Mouse (Mus musculus): ENCODE data around the gene Atg3. TPM values are rescaled to one million over a fixed set of nuclear protein-coding genes. Genes with fewer than 3 reads are reported as not detected.

Atg3 gene
- polyA plus RNA-seq (2015; fragmentation: Nextera tagmentation; extraction: Ambion mirVana) = 42.9 and 43.2 TPM in 2 replicates

DNA sequence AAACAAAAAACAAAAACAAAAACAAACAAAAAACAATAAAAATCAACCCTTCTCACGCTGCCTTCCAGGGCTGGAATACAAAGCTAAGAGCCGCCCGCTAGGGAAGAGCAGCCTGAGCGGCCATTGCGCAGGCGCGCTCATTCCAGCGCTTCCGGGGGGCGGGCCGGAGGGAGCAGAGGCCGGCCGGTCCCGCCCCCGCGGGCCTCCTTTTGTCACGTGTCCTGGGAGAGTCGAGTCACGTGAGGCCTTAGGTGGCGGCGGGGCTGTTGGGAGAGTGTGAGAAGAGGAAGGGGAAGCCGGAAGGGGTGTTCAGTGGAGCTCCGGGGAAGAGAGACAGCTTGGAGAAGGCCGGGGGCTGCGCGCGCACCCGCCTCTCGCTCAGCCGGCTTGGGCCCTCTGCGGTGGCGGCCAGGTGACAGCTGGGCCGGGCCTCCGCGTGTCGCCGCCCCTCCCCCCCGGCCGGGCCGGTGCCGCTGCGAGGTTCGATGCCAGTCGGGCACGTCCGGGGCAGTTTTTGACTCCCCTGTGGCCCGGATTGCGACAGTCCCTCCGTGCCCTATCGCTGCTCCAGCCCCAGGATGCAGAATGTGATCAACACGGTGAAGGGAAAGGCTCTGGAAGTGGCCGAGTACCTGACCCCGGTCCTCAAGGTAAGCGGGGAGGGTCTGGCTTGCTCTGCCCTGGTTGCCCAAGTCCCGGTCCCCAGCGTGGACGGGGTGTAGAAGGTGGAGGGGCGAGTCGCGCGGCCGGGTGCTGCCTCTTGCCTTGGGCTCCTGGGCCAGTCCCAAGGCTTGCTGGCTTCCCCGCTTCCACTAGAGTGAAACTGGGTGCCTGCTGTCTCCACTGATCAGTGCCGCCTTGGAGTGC lies at the start of gene Atg3, which contains the start of gene Slc35a5:
Gene Atg3, plus strand, starts transcription at position 264 of the 867 bp plus-strand sequence.
Gene Slc35a5, minus strand, starts transcription at position 185 of the 867 bp plus-strand sequence.
- H3K4me2 ChIP-seq = peak within 1 kb of the TSS; percentile 78
- H3K9me3 ChIP-seq (replicated peaks) = no peaks in the 10 kb centered on the region
- peak within 1 kb of the TSS; percentile 93 for H3K27ac ChIP-seq
- peak within 1 kb of the TSS; percentile 77 for H3K4me3 ChIP-seq
- peak within 1 kb of the TSS; percentile 91 for H3K9ac ChIP-seq
- no peaks in the 10 kb centered on the region for H3K27me3 ChIP-seq
- peaks cover 35% of the 10 kb centered on the region for H3K4me1 ChIP-seq
- peaks cover 17% of the 10 kb centered on the region for H3K36me3 ChIP-seq (ENCODE audit: poor library complexity, severe bottlenecking)
- 0% methylated on average over 57 of the region's 64 CpGs for WGBS
- peak; percentile 99 for ATAC-seq

- no peak for ATAC-seq
- Histone ChIP-seq H3K36me3 (ENCODE audit: poor library complexity, severe bottlenecking) (no peaks in the 10 kb centered on the region), H3K4me3 (no peak overlapping the region), H3K4me2 (no peak overlapping the region), H3K27ac (no peak overlapping the region), H3K9me3 (replicated peaks) (no peaks in the 10 kb centered on the region), H3K27me3 (no peaks in the 10 kb centered on the region), H3K9ac (no peak overlapping the region), H3K4me1 (no peaks in the 10 kb centered on the region)
- 82% methylated on average over 4 of the region's 4 CpGs for WGBS
Measured at GRCm38 (mm10) chr16:45110498-45110897, 48.1 kb upstream of the Atg3 start.

GRCm38 (mm10) chr16:45117200-45117599 lies 41.4 kb upstream of the Atg3 start:
- H3K9ac ChIP-seq = no peak overlapping the region
- ATAC-seq = no peak
- no peaks in the 10 kb centered on the region for H3K36me3 ChIP-seq (ENCODE audit: poor library complexity, severe bottlenecking)
- H3K9me3 ChIP-seq (replicated peaks) = no peaks in the 10 kb centered on the region
- H3K4me3 ChIP-seq = no peak overlapping the region
- no peaks in the 10 kb centered on the region for H3K27me3 ChIP-seq
- 92% methylated on average over 3 of the region's 3 CpGs for WGBS
- H3K4me1 ChIP-seq = peaks cover 6% of the 10 kb centered on the region; the same call in 1 of the 2 replicates
- H3K27ac ChIP-seq = no peak overlapping the region
- H3K4me2 ChIP-seq = no peak overlapping the region

- peaks cover 6% of the 10 kb centered on the region; the same call in 1 of the 2 replicates for H3K4me1 ChIP-seq
- no peak for ATAC-seq
- 88% methylated on average over 3 of the region's 3 CpGs for WGBS
- no peaks in the 10 kb centered on the region for H3K27me3 ChIP-seq
- no peak overlapping the region for H3K27ac ChIP-seq
- H3K4me2 ChIP-seq = no peak overlapping the region
- no peaks in the 10 kb centered on the region for H3K9me3 ChIP-seq (replicated peaks)
- H3K36me3 ChIP-seq (ENCODE audit: poor library complexity, severe bottlenecking) = no peaks in the 10 kb centered on the region
- no peak overlapping the region for H3K4me3 ChIP-seq
- H3K9ac ChIP-seq = no peak overlapping the region
Measured at GRCm38 (mm10) chr16:45118760-45119159, 39.8 kb upstream of the Atg3 start.

- Histone ChIP-seq H3K27me3 (no peaks in the 10 kb centered on the region), H3K4me2 (no peak overlapping the region), H3K36me3 (ENCODE audit: poor library complexity, severe bottlenecking) (no peaks in the 10 kb centered on the region), H3K9ac (no peak overlapping the region), H3K27ac (no peak overlapping the region; the same call in 1 of the 2 replicates), H3K9me3 (replicated peaks) (no peaks in the 10 kb centered on the region), H3K4me1 (peaks cover 6% of the 10 kb centered on the region; the same call in 1 of the 2 replicates), H3K4me3 (no peak overlapping the region)
- WGBS = 69% methylated on average over 5 of the region's 5 CpGs
- ATAC-seq = no peak
Measured at GRCm38 (mm10) chr16:45120844-45121425, 37.6 kb upstream of the Atg3 start.

GRCm38 (mm10) chr16:45122571-45122970 lies 36.0 kb upstream of the Atg3 start:
- Histone ChIP-seq H3K9ac (no peak overlapping the region), H3K9me3 (replicated peaks) (no peaks in the 10 kb centered on the region), H3K4me1 (peaks cover 6% of the 10 kb centered on the region; the same call in 1 of the 2 replicates), H3K27ac (no peak overlapping the region), H3K27me3 (no peaks in the 10 kb centered on the region), H3K4me2 (no peak overlapping the region), H3K4me3 (no peak overlapping the region), H3K36me3 (ENCODE audit: poor library complexity, severe bottlenecking) (no peaks in the 10 kb centered on the region)
- WGBS = 71% methylated on average over 5 of the region's 5 CpGs
- no peak for ATAC-seq

DNA sequence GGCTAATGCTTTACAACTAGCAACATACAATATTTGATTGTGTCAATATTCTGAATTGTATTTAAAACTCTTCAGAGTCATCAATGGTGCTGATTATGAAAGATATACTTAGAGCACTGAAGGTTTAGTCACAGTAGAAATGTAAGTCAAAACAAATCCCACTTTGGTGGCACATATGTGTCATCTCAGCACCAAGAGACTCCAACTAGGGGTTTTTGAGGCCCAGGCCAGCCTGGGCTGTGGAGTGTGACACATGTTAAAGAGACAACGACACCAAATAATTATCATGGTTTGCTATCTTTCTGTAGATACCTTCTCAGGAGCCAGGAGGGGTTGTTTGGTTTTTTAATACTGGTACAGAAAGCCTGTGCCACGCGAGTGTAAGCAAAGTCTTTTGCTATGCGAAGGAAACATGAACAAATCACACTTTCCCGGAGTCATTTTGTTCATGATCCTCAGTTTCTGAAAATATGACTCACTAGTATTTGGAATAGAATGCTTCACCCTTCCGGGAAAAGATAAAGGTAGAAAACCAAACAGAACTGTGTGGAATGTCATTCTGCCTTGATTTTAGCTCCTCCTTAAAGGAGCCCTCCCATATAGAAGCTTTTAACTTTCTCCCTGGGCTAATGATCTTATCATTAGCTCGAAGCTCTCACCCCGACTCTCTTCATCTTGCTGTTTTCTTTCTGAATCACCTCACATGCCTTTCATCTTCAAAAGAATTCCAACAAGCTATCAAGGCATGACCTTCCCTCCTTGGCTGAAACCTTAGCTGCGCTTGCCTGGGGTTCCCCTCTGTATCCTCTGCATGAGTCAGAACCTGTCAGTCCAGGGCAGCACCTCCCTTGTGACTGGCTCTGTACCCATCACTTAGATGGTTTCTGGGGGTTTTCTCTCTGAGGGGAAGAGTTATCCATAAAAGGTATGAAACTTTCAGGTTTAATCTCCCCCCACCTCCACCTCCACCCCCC lies 34.1 kb upstream of the Atg3 start:
- Histone ChIP-seq H3K27ac (no peak overlapping the region), H3K4me2 (no peak overlapping the region), H3K27me3 (no peaks in the 10 kb centered on the region), H3K36me3 (ENCODE audit: poor library complexity, severe bottlenecking) (no peaks in the 10 kb centered on the region), H3K9ac (no peak overlapping the region), H3K9me3 (replicated peaks) (no peaks in the 10 kb centered on the region), H3K4me1 (peaks cover 6% of the 10 kb centered on the region; the same call in 1 of the 2 replicates), H3K4me3 (no peak overlapping the region)
- 74% methylated on average over 9 of the region's 9 CpGs for WGBS
- ATAC-seq = no peak

GRCm38 (mm10) chr16:45127936-45128710 lies 30.5 kb upstream of the Atg3 start:
- H3K36me3 ChIP-seq (ENCODE audit: poor library complexity, severe bottlenecking) = no peaks in the 10 kb centered on the region
- WGBS = 85% methylated on average over 2 of the region's 2 CpGs
- no peak overlapping the region for H3K4me2 ChIP-seq
- ATAC-seq = no peak
- H3K4me3 ChIP-seq = no peak overlapping the region
- no peak overlapping the region for H3K9ac ChIP-seq
- no peaks in the 10 kb centered on the region for H3K4me1 ChIP-seq
- H3K27ac ChIP-seq = no peak overlapping the region
- no peaks in the 10 kb centered on the region for H3K27me3 ChIP-seq
- H3K9me3 ChIP-seq (replicated peaks) = no peaks in the 10 kb centered on the region

DNA sequence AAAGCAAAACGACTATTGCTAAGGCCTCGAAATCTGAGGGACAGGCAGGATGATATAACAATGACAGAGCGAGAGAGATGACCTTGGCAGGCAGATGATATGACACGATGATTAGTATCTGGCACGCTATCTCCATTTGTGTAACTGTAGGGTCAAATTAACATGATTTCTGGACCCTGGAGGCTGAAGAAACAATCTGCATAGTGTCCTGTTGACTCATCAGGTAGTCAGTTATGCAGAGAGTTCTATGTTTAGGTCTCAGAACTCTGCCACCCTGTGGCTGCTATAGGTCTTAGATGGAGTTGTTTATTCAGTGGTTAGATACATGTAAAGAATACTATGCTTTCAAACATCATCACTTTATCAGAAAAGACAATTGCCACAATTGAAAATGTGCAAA lies 16.9 kb upstream of the Atg3 start:
- no peaks in the 10 kb centered on the region for H3K27me3 ChIP-seq
- H3K9ac ChIP-seq = no peak overlapping the region
- no peaks in the 10 kb centered on the region for H3K9me3 ChIP-seq (replicated peaks)
- no peak overlapping the region for H3K27ac ChIP-seq
- 96% methylated on average over 5 of the region's 5 CpGs for WGBS
- H3K4me1 ChIP-seq = no peaks in the 10 kb centered on the region
- no peak overlapping the region for H3K4me2 ChIP-seq
- no peak overlapping the region for H3K4me3 ChIP-seq
- ATAC-seq = no peak
- H3K36me3 ChIP-seq (ENCODE audit: poor library complexity, severe bottlenecking) = peaks cover 72% of the 10 kb centered on the region

DNA sequence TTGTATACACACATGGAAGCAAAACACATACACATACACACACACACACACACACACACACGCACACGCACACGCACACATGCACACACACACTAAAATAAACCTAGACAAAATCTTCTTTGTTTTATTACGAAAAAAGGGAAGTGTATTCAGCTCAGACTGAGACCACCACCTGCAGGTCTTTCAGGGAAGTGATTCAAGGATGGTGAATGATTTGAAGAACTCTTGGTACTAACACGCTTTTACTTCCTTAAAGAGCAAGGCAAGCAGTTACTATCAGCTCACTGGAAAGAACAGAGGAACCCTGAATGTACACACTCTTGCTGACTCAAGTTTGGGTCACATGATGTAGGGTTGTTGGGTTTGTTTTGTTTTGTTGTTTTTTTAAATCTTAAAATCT lies 16.0 kb upstream of the Atg3 start:
- WGBS = 97% methylated on average over 5 of the region's 5 CpGs
- no peaks in the 10 kb centered on the region for H3K4me1 ChIP-seq
- H3K27ac ChIP-seq = no peak overlapping the region
- H3K4me2 ChIP-seq = no peak overlapping the region
- H3K9ac ChIP-seq = no peak overlapping the region
- H3K4me3 ChIP-seq = no peak overlapping the region
- no peaks in the 10 kb centered on the region for H3K9me3 ChIP-seq (replicated peaks)
- peaks cover 79% of the 10 kb centered on the region for H3K36me3 ChIP-seq (ENCODE audit: poor library complexity, severe bottlenecking)
- H3K27me3 ChIP-seq = no peaks in the 10 kb centered on the region
- ATAC-seq = no peak

DNA sequence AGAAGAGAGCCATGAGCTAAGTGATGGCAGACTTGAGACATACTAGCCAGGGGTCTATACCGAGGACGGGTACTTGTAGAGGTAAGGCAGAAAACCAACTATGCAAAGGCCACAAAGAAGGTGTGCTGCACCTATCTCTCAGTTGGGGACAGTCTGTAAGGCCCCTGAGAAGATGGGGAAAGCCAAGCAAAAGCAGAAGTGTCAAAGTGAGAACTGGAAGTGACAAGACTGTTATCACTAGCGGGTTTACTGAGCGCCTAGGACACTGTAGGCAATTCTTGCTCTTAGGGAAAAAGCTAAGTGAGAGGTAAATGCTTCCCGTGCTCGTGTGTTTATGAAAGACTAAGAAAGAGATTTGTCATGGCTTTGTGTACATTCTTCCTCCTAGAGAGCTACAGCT lies 13.5 kb upstream of the Atg3 start:
- 94% methylated on average over 6 of the region's 6 CpGs for WGBS
- Histone ChIP-seq H3K4me2 (no peak overlapping the region), H3K27me3 (no peaks in the 10 kb centered on the region), H3K27ac (no peak overlapping the region), H3K9ac (no peak overlapping the region), H3K4me3 (no peak overlapping the region), H3K9me3 (replicated peaks) (no peaks in the 10 kb centered on the region), H3K4me1 (no peaks in the 10 kb centered on the region), H3K36me3 (ENCODE audit: poor library complexity, severe bottlenecking) (peaks cover 77% of the 10 kb centered on the region)
- no peak for ATAC-seq
